Mouse (Mus musculus) brain, embryonic 14.5 days (tissue): ENCODE results near the gene Ccl9.

Experiments
- CTCF ChIP-seq: fragments of 200-500 bp; IDR thresholded peaks from 2 replicates; pipeline ENCODE4 v1.5.1; 2012; ENCODE audit warnings: inconsistent platforms, mild to moderate bottlenecking, moderate library complexity, borderline replicate concordance; ENCODE audit not compliant: insufficient read depth, insufficient read length; ENCODE audit errors: extremely low read depth
- POLR2A ChIP-seq: fragments of 200-500 bp; IDR thresholded peaks from 2 replicates; pipeline ENCODE4 v1.6.1; 2012; ENCODE audit warnings: mild to moderate bottlenecking, inconsistent platforms, borderline replicate concordance; ENCODE audit not compliant: poor library complexity, insufficient read depth, insufficient read length, severe bottlenecking; ENCODE audit errors: extremely low read depth

GRCm38 (mm10) chr11:83568786-83569185 lies 9.7 kb downstream of the Ccl9 start:
- TF ChIP-seq POLR2A: no peak
- TF ChIP-seq CTCF: no peak
